Mouse (Mus musculus) heart, embryonic 10.5 days (tissue): ENCODE measurements around the gene Cav3. TPM values are rescaled to one million over a fixed set of nuclear protein-coding genes. Genes with fewer than 3 reads are reported as not detected.
A peak's percentile ranks its signal among the peaks of the same experiment; 100 is the strongest.

Source experiments
- DNase-seq: peaks from one replicate; pipeline ENCODE4 v3.0.0-alpha.2; 2017; ENCODE audit warnings: low spot score
- H3K27ac ChIP-seq: fragments of 300-500 bp; sonication (generic); 2 replicates; pipeline ENCODE4 v1.5.1; 2016; ENCODE audit warnings: mild to moderate bottlenecking
- H3K27me3 ChIP-seq: fragments of 300-500 bp; sonication (generic); 2 replicates; pipeline ENCODE4 v1.6.1; 2016; ENCODE audit warnings: mild to moderate bottlenecking; ENCODE audit not compliant: poor library complexity, insufficient read depth, severe bottlenecking
- H3K36me3 ChIP-seq: fragments of 300-500 bp; sonication (generic); 2 replicates; pipeline ENCODE4 v1.6.1; 2016; ENCODE audit warnings: mild to moderate bottlenecking, moderate library complexity
- H3K4me1 ChIP-seq: fragments of 300-500 bp; sonication (generic); 2 replicates; pipeline ENCODE4 v1.6.1; 2016; ENCODE audit warnings: mild to moderate bottlenecking
- H3K4me3 ChIP-seq: fragments of 300-500 bp; sonication (generic); 2 replicates; pipeline ENCODE4 v1.5.1; 2016; ENCODE audit warnings: mild to moderate bottlenecking, moderate library complexity
- H3K9me3 ChIP-seq: fragments of 300-500 bp; sonication (generic); 2 replicates; pipeline ENCODE4 v1.6.1; 2016; ENCODE audit warnings: mild to moderate bottlenecking, moderate library complexity
- WGBS: fragments of 180-500 bp; shearing (Covaris S2); methylation state at CpG from one replicate; pipeline ENCODE4 v1.1.7; 2016; 5-methylcytosine and 5-hydroxymethylcytosine counted together
- polyA plus RNA-seq: library from polyadenylated mRNA; unstranded; fragments of >200 nt; fragmentation: Nextera tagmentation; extraction: Ambion mirVana; gene quantifications from 2 replicates; pipeline ENCODE4 v1.2.1, GENCODE M21; 2016

The Cav3 gene
- polyA plus RNA-seq, 1 experiment from 2014 or later: 27.8 TPM

DNA sequence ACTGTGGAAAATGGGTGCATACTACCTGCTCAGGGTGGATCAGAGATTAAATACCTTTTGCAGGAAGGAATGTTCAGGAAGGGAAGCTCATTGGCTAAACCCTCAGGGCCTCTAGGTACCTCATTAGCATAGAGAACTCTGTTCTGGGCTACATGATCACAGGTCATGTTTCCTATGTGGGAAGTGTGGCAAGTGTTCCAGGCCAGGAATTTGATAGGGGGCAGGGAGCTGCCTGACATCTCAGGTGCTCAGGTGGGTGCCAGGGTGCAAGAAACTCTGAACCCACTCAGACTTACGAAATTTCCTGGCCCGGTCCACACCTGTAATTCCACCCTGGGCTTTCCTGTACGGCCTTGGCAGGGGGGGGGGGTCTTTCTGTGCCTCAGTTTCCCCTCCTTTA, 39.4 kb downstream of the Cav3 start:
- 92% methylated on average over 3 of the region's 3 CpGs for WGBS
- no peak for DNase-seq
- Histone ChIP-seq H3K36me3 (no peaks in the 10 kb centered on the region), H3K4me1 (no peaks in the 10 kb centered on the region), H3K27ac (no peak overlapping the region), H3K9me3 (no peaks in the 10 kb centered on the region), H3K27me3 (peaks cover 62% of the 10 kb centered on the region), H3K4me3 (no peak overlapping the region)

GRCm38 (mm10) chr6:112499456-112499855, 40.2 kb downstream of the Cav3 start:
- Histone ChIP-seq H3K9me3 (no peaks in the 10 kb centered on the region), H3K27me3 (peaks cover 62% of the 10 kb centered on the region), H3K4me1 (no peaks in the 10 kb centered on the region), H3K36me3 (no peaks in the 10 kb centered on the region), H3K27ac (no peak overlapping the region), H3K4me3 (no peak overlapping the region)
- no peak for DNase-seq
- 81% methylated on average over 2 of the region's 2 CpGs for WGBS

- H3K9me3 ChIP-seq: no peaks in the 10 kb centered on the region
- H3K36me3 ChIP-seq: no peaks in the 10 kb centered on the region
- no peaks in the 10 kb centered on the region for H3K4me1 ChIP-seq
- 54% methylated on average over 2 of the region's 2 CpGs for WGBS
- H3K27me3 ChIP-seq: peaks cover 61% of the 10 kb centered on the region
- no peak for DNase-seq
- H3K4me3 ChIP-seq: no peak overlapping the region
- no peak overlapping the region for H3K27ac ChIP-seq
Measured at GRCm38 (mm10) chr6:112501156-112501555, 41.9 kb downstream of the Cav3 start.

DNA sequence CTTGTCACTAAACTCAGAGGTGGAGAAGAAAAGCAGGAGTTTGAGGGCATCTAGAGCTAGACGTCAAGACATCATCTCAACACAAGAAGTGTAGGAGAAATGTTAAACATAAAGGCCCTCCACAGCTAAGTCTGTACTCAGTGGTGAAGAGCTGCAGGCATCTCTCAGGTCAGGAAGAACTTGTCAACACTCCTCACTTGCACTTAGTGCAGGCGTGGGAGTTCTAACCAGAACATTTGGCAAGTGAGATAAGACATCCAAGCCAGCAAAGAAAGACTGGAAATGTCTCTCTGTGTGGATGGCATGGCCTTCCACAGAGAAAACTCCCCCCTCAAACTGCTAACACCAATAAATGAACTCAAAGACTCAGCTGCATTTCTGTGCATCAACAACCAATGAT, 48.3 kb downstream of the Cav3 start:
- 10% methylated on average over 2 of the region's 2 CpGs for WGBS

GRCm38 (mm10) chr6:112509590-112510131, 50.4 kb downstream of the Cav3 start:
- H3K36me3 ChIP-seq: no peaks in the 10 kb centered on the region
- DNase-seq: no peak
- H3K27me3 ChIP-seq: peaks cover 52% of the 10 kb centered on the region
- no peak overlapping the region for H3K27ac ChIP-seq
- H3K4me1 ChIP-seq: 0 out of 2 replicates have a peak, but pooled peaks cover 4% of the 10 kb centered on the region
- no peak overlapping the region for H3K4me3 ChIP-seq
- 60% methylated on average over 2 of the region's 2 CpGs for WGBS
- no peaks in the 10 kb centered on the region for H3K9me3 ChIP-seq

More for the DNA sequence above, 48.3 kb downstream of the Cav3 start:
- peak; percentile 88 for DNase-seq
- H3K4me1 ChIP-seq: 0 out of 2 replicates have a peak, but pooled peaks cover 4% of the 10 kb centered on the region
- H3K4me3 ChIP-seq: no peak overlapping the region
- H3K36me3 ChIP-seq: no peaks in the 10 kb centered on the region
- peaks cover 47% of the 10 kb centered on the region for H3K27me3 ChIP-seq
- H3K27ac ChIP-seq: no peak overlapping the region
- no peaks in the 10 kb centered on the region for H3K9me3 ChIP-seq

DNA sequence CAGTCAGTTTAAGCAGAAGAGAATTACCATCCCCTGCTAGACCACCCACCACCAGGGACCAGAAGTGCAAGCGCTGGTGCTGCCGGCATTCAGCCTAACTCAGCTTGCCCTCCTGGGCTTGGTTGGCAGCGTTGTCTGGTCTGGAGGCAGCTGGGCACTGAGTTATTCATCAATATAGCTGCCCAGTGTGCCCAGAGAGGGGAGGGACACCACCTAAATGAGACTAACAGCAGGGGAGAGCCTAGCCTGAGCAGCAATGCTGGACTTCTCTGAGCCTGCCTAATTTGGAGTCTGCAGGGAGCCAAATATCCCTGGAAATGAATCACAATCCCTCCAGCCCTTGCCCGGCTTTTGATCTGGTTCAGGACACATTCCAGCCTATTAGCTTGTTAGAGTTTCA, 51.0 kb downstream of the Cav3 start:
- WGBS: 47% methylated on average over 4 of the region's 4 CpGs
- H3K4me3 ChIP-seq: no peak overlapping the region
- H3K36me3 ChIP-seq: no peaks in the 10 kb centered on the region
- H3K27me3 ChIP-seq: peaks cover 57% of the 10 kb centered on the region
- H3K4me1 ChIP-seq: 0 out of 2 replicates have a peak, but pooled peaks cover 4% of the 10 kb centered on the region
- no peaks in the 10 kb centered on the region for H3K9me3 ChIP-seq
- no peak overlapping the region for H3K27ac ChIP-seq
- DNase-seq: no peak

- 90% methylated on average over 6 of the region's 6 CpGs for WGBS
- H3K27me3 ChIP-seq: peaks cover 69% of the 10 kb centered on the region
- H3K4me3 ChIP-seq: no peak overlapping the region
Measured at GRCm38 (mm10) chr6:112514591-112514990, 55.3 kb downstream of the Cav3 start.

GRCm38 (mm10) chr6:112516496-112516895, 57.2 kb downstream of the Cav3 start:
- no peaks in the 10 kb centered on the region for H3K9me3 ChIP-seq
- H3K27ac ChIP-seq: no peak overlapping the region
- WGBS: 52% methylated on average over 1 of the region's 1 CpGs
- no peak overlapping the region for H3K4me3 ChIP-seq
- H3K27me3 ChIP-seq: peaks cover 71% of the 10 kb centered on the region
- H3K4me1 ChIP-seq: no peaks in the 10 kb centered on the region
- H3K36me3 ChIP-seq: no peaks in the 10 kb centered on the region
- no peak for DNase-seq

More at GRCm38 (mm10) chr6:112514591-112514990, 55.3 kb downstream of the Cav3 start:
- no peaks in the 10 kb centered on the region for H3K4me1 ChIP-seq
- no peak overlapping the region for H3K27ac ChIP-seq
- no peaks in the 10 kb centered on the region for H3K36me3 ChIP-seq
- H3K9me3 ChIP-seq: no peaks in the 10 kb centered on the region
- no peak for DNase-seq

- Histone ChIP-seq H3K9me3 (no peaks in the 10 kb centered on the region), H3K27ac (no peak overlapping the region), H3K4me3 (no peak overlapping the region), H3K4me1 (no peaks in the 10 kb centered on the region), H3K36me3 (no peaks in the 10 kb centered on the region), H3K27me3 (peaks cover 71% of the 10 kb centered on the region)
- no peak for DNase-seq
- 67% methylated on average over 3 of the region's 3 CpGs for WGBS
Measured at GRCm38 (mm10) chr6:112517572-112517971, 58.3 kb downstream of the Cav3 start.

- no peaks in the 10 kb centered on the region for H3K9me3 ChIP-seq
- no peaks in the 10 kb centered on the region for H3K4me1 ChIP-seq
- H3K36me3 ChIP-seq: no peaks in the 10 kb centered on the region
- 77% methylated on average over 3 of the region's 3 CpGs for WGBS
- H3K27me3 ChIP-seq: peaks cover 67% of the 10 kb centered on the region
- DNase-seq: no peak
- H3K27ac ChIP-seq: no peak overlapping the region
- H3K4me3 ChIP-seq: no peak overlapping the region
Measured at GRCm38 (mm10) chr6:112517991-112518390, 58.7 kb downstream of the Cav3 start.

Other genes starting within 250 kb of the Cav3 start
- gene Lmcd1, start 185.7 kb upstream of the Cav3 start, polyA plus RNA-seq: 12.8 and 30.3 TPM in 2 replicates
- gene Ssu2, start 71.5 kb upstream of the Cav3 start, polyA plus RNA-seq: 0.18 and 0.49 TPM in 2 replicates
- gene Oxtr, start 30.4 kb downstream of the Cav3 start, polyA plus RNA-seq: 0.08 and 0.17 TPM in 2 replicates
- gene Rad18, start 237.2 kb downstream of the Cav3 start, polyA plus RNA-seq: 32.9 and 39.5 TPM in 2 replicates